Mouse (Mus musculus): ENCODE measurements at regions not wholly inside any gene's neighbourhood (a gene's known extent, or its start where the extent isn't known, plus 50 kb on each side); places are given as distances from the start of the nearest gene placed in this dataset.
A peak's percentile ranks its signal among the peaks of the same experiment; 100 is the strongest.

GRCm38 (mm10) chr8:30797341-30797740 lies 2631.2 kb upstream of the 5930422O12Rik start:
- DNase-seq = no peak
- intact Hi-C loops (cut with DNase I; ENCODE audit: low total_unique reads) = no loop called here

GRCm38 (mm10) chr8:30817028-30817427 lies 2611.5 kb upstream of the 5930422O12Rik start:
- DNase-seq = no peak
- intact Hi-C loops (cut with DNase I; ENCODE audit: low total_unique reads) = no loop called here

GRCm38 (mm10) chr8:30822835-30823587 lies 2605.5 kb upstream of the 5930422O12Rik start:
- intact Hi-C loops (cut with DNase I; ENCODE audit: low total_unique reads) = no loop called here
- no peak for DNase-seq

- intact Hi-C loops (cut with DNase I; ENCODE audit: low total_unique reads) = no loop called here
- DNase-seq = no peak
These were observed 2604.9 kb upstream of the 5930422O12Rik start for GRCm38 (mm10) chr8:30823588-30823938.

GRCm38 (mm10) chr8:30826021-30826420 lies 2602.5 kb upstream of the 5930422O12Rik start:
- DNase-seq = no peak
- intact Hi-C loops (cut with DNase I; ENCODE audit: low total_unique reads) = no loop called here

GRCm38 (mm10) chr8:30838056-30838455 lies 2590.5 kb upstream of the 5930422O12Rik start:
- intact Hi-C loops (cut with DNase I; ENCODE audit: low total_unique reads) = loop anchor here (5.0 kb wide), 1 partner anchor 84 kb away; no protein-coding TSS in a partner anchor
- DNase-seq = no peak

GRCm38 (mm10) chr8:30840064-30840463 lies 2588.4 kb upstream of the 5930422O12Rik start:
- intact Hi-C loops (cut with DNase I; ENCODE audit: low total_unique reads) = loop anchor here (5.0 kb wide), 1 partner anchor 192 kb away; no protein-coding TSS in a partner anchor
- DNase-seq = peak; percentile 75

GRCm38 (mm10) chr8:30863017-30863416 lies 2565.5 kb upstream of the 5930422O12Rik start:
- intact Hi-C loops (cut with DNase I; ENCODE audit: low total_unique reads) = no loop called here
- DNase-seq = no peak

GRCm38 (mm10) chr8:30906044-30906695 lies 2522.3 kb upstream of the 5930422O12Rik start:
- intact Hi-C loops (cut with DNase I; ENCODE audit: low total_unique reads) = no loop called here
- no peak for DNase-seq

- intact Hi-C loops (cut with DNase I; ENCODE audit: low total_unique reads) = no loop called here
- DNase-seq = no peak
These were observed 2514.8 kb upstream of the 5930422O12Rik start for GRCm38 (mm10) chr8:30913664-30914063.

- intact Hi-C loops (cut with DNase I; ENCODE audit: low total_unique reads) = no loop called here
- DNase-seq = no peak
These were observed 2513.4 kb upstream of the 5930422O12Rik start for GRCm38 (mm10) chr8:30915127-30915526.

- DNase-seq = no peak
- intact Hi-C loops (cut with DNase I; ENCODE audit: low total_unique reads) = no loop called here
These were observed 2512.8 kb upstream of the 5930422O12Rik start for GRCm38 (mm10) chr8:30915601-30916171.

- no peak for DNase-seq
- intact Hi-C loops (cut with DNase I; ENCODE audit: low total_unique reads) = no loop called here
These were observed 2512.2 kb upstream of the 5930422O12Rik start for GRCm38 (mm10) chr8:30916184-30916751.

- intact Hi-C loops (cut with DNase I; ENCODE audit: low total_unique reads) = loop anchor here (5.0 kb wide), 1 partner anchor 84 kb away; no protein-coding TSS in a partner anchor
- DNase-seq = no peak
These were observed 2507.1 kb upstream of the 5930422O12Rik start for GRCm38 (mm10) chr8:30921451-30921850.

GRCm38 (mm10) chr8:30923301-30924159 lies 2505.0 kb upstream of the 5930422O12Rik start:
- intact Hi-C loops (cut with DNase I; ENCODE audit: low total_unique reads) = loop anchor here (5.0 kb wide), 1 partner anchor 86 kb away; no protein-coding TSS in a partner anchor
- peak; percentile 48 for DNase-seq

GRCm38 (mm10) chr8:30924160-30924534 lies 2504.4 kb upstream of the 5930422O12Rik start:
- DNase-seq = no peak
- intact Hi-C loops (cut with DNase I; ENCODE audit: low total_unique reads) = loop anchor here (5.0 kb wide), 1 partner anchor 87 kb away; no protein-coding TSS in a partner anchor

GRCm38 (mm10) chr8:30924656-30925055 lies 2503.9 kb upstream of the 5930422O12Rik start:
- intact Hi-C loops (cut with DNase I; ENCODE audit: low total_unique reads) = loop anchor here (5.0 kb wide), 1 partner anchor 87 kb away; no protein-coding TSS in a partner anchor

GRCm38 (mm10) chr8:30937449-30938075 lies 2490.9 kb upstream of the 5930422O12Rik start:
- DNase-seq = no peak
- intact Hi-C loops (cut with DNase I; ENCODE audit: low total_unique reads) = no loop called here

More at GRCm38 (mm10) chr8:30924656-30925055, 2503.9 kb upstream of the 5930422O12Rik start:
- DNase-seq = no peak

GRCm38 (mm10) chr8:30940901-30941300 lies 2487.6 kb upstream of the 5930422O12Rik start:
- intact Hi-C loops (cut with DNase I; ENCODE audit: low total_unique reads) = no loop called here
- DNase-seq = no peak

Data from gastrocnemius, postnatal 14 days (tissue).